Mouse (Mus musculus) ES-Bruce4 (cell line): Measurements from ENCODE around the gene Abhd12b.

Experiments
- CTCF ChIP-seq: IDR thresholded peaks from one replicate; pipeline ENCODE4 v1.8.1; 2011; ENCODE audit warnings: low read depth, low read length
- EP300 ChIP-seq: IDR thresholded peaks from 2 replicates; pipeline ENCODE4 v1.6.1; 2011; ENCODE audit warnings: low read depth, low read length; ENCODE audit not compliant: insufficient read depth
- POLR2A ChIP-seq: IDR thresholded peaks from one replicate; pipeline ENCODE4 v1.8.1; 2011; ENCODE audit warnings: low read length; ENCODE audit not compliant: insufficient read depth

GRCm38 (mm10) chr12:70156222-70156621 is 2.3 kb downstream of the Abhd12b start:
- TF ChIP-seq EP300 (no peak), CTCF (no peak), POLR2A (no peak)
